Mouse (Mus musculus) cortical plate, adult 2 months (tissue): ENCODE results near the gene Rab43.

Source experiments
- CTCF ChIP-seq: fragments of 200-500 bp; IDR thresholded peaks from 2 replicates; pipeline ENCODE4 v1.5.1; 2011; ENCODE audit warnings: mild to moderate bottlenecking, control low read depth, low read length; ENCODE audit not compliant: insufficient read depth; ENCODE audit errors: extremely low read depth
- POLR2A ChIP-seq: fragments of 200-500 bp; IDR thresholded peaks from 2 replicates; pipeline ENCODE4 v1.6.1; 2011; ENCODE audit warnings: mild to moderate bottlenecking, low read length, control low read depth; ENCODE audit not compliant: insufficient read depth; ENCODE audit errors: extremely low read depth

- no peak for TF ChIP-seq CTCF
- TF ChIP-seq POLR2A, result no peak
These were observed 39.9 kb upstream of the Rab43 start for GRCm38 (mm10) chr6:87851871-87852270.
